Mouse (Mus musculus): ENCODE measurements at regions not wholly inside any gene's neighbourhood (a gene's known extent, or its start where the extent isn't known, plus 50 kb on each side); places are given as distances from the start of the nearest gene placed in this dataset.

GRCm38 (mm10) chr13:20039590-20039989, 50.8 kb upstream of the Elmo1 start:
- CTCF ChIA-PET = interaction anchor here (1.3 kb wide), 1 partner anchor 9 kb away, joined by 3 read pairs; no protein-coding TSS in a partner anchor

GRCm38 (mm10) chr13:20038463-20038862, 51.9 kb upstream of the Elmo1 start:
- CTCF ChIA-PET = interaction anchor here (0.9 kb wide), 1 partner anchor 255 kb away, joined by 3 read pairs; no protein-coding TSS in a partner anchor

GRCm38 (mm10) chr13:20037436-20037835, 53.0 kb upstream of the Elmo1 start:
- CTCF ChIA-PET = no interaction called here

GRCm38 (mm10) chr13:20033937-20034735, 56.3 kb upstream of the Elmo1 start:
- CTCF ChIA-PET = no interaction called here

GRCm38 (mm10) chr13:20031660-20032059, 58.7 kb upstream of the Elmo1 start:
- CTCF ChIA-PET = no interaction called here

- CTCF ChIA-PET = no interaction called here
These were observed 59.3 kb upstream of the Elmo1 start for GRCm38 (mm10) chr13:20031082-20031481.

- CTCF ChIA-PET = no interaction called here
These were observed 63.8 kb upstream of the Elmo1 start for GRCm38 (mm10) chr13:20026612-20027011.

GRCm38 (mm10) chr13:20016454-20016853, 73.9 kb upstream of the Elmo1 start:
- CTCF ChIA-PET = interaction anchor here (0.8 kb wide), 1 partner anchor 31 kb away, joined by 3 read pairs; no protein-coding TSS in a partner anchor

- CTCF ChIA-PET = interaction anchor here (0.7 kb wide), 1 partner anchor 10 kb away, joined by 3 read pairs; no protein-coding TSS in a partner anchor
These were observed 77.8 kb upstream of the Elmo1 start for GRCm38 (mm10) chr13:20012621-20013020.

- CTCF ChIA-PET = no interaction called here
These were observed 81.2 kb upstream of the Elmo1 start for GRCm38 (mm10) chr13:20009164-20009563.

- CTCF ChIA-PET = interaction anchor here (0.6 to 0.7 kb wide), 2 partner anchors 21 to 304 kb away, joined by 3 to 13 read pairs; no protein-coding TSS in a partner anchor
These were observed 82.8 kb upstream of the Elmo1 start for GRCm38 (mm10) chr13:20007561-20007960.

- CTCF ChIA-PET = no interaction called here
These were observed 92.8 kb upstream of the Elmo1 start for GRCm38 (mm10) chr13:19997606-19998005.

GRCm38 (mm10) chr13:19975621-19976020, 114.8 kb upstream of the Elmo1 start:
- CTCF ChIA-PET = no interaction called here

- CTCF ChIA-PET = no interaction called here
These were observed 123.8 kb upstream of the Elmo1 start for GRCm38 (mm10) chr13:19966566-19966965.

GRCm38 (mm10) chr13:19963031-19963430, 127.4 kb upstream of the Elmo1 start:
- CTCF ChIA-PET = no interaction called here

GRCm38 (mm10) chr13:19928761-19929160, 104.7 kb upstream of the Gpr141 start:
- CTCF ChIA-PET = no interaction called here

- CTCF ChIA-PET = no interaction called here
These were observed 103.8 kb upstream of the Gpr141 start for GRCm38 (mm10) chr13:19927807-19928206.

- CTCF ChIA-PET = no interaction called here
These were observed 97.2 kb upstream of the Gpr141 start for GRCm38 (mm10) chr13:19921084-19921827.

- CTCF ChIA-PET = no interaction called here
These were observed 88.0 kb upstream of the Gpr141 start for GRCm38 (mm10) chr13:19911860-19912584.

GRCm38 (mm10) chr13:19902786-19903185, 78.7 kb upstream of the Gpr141 start:
- CTCF ChIA-PET = interaction anchor here (0.6 kb wide), 1 partner anchor 69 kb away, joined by 4 read pairs; no protein-coding TSS in a partner anchor

- CTCF ChIA-PET = no interaction called here
These were observed 73.1 kb upstream of the Gpr141 start for GRCm38 (mm10) chr13:19897191-19897590.
